Mouse (Mus musculus): ENCODE results near the gene Pou2f2. TPM values are rescaled to one million over a fixed set of nuclear protein-coding genes. Genes with fewer than 3 reads are reported as not detected.

Gene Pou2f2
- polyA plus RNA-seq, 1 experiment from 2014 or later = 3.2 TPM

GRCm38 (mm10) chr7:25125716-25126281, 53.7 kb downstream of the Pou2f2 start:
- Histone ChIP-seq H3K4me1 (replicated peaks; ENCODE audit: control insufficient read depth, insufficient read depth, low read length) (peaks cover 2% of the 10 kb centered on the region), H3K27me3 (replicated peaks; ENCODE audit: control insufficient read depth, insufficient read depth, low read length) (no peaks in the 10 kb centered on the region; the same call in 1 of the 2 replicates), H3K4me2 (no peak overlapping the region), H3K9me3 (ENCODE audit: control insufficient read depth, low read length) (no peaks in the 10 kb centered on the region), H3K36me3 (ENCODE audit: control insufficient read depth, insufficient read depth, low read length) (no peaks in the 10 kb centered on the region), H3K27ac (ENCODE audit: low read depth, low read length) (no peak overlapping the region), H3K4me3 (ENCODE audit: low read depth, low read length) (no peak overlapping the region), H3K9ac (ENCODE audit: low read depth, low read length) (no peak overlapping the region)
- ATAC-seq (replicated peaks; ENCODE audit: low FRiP score) = no peak
- DNase-seq (ENCODE audit: low spot score) = no peak
- 77% methylated on average over 10 of the region's 10 CpGs for WGBS

GRCm38 (mm10) chr7:25121240-25121786, 58.2 kb downstream of the Pou2f2 start:
- no peak overlapping the region for H3K9ac ChIP-seq (ENCODE audit: low read depth, low read length)
- H3K4me3 ChIP-seq (ENCODE audit: low read depth, low read length) = no peak overlapping the region
- no peak for ATAC-seq (replicated peaks; ENCODE audit: low FRiP score)
- H3K4me1 ChIP-seq (replicated peaks; ENCODE audit: control insufficient read depth, insufficient read depth, low read length) = peaks cover 9% of the 10 kb centered on the region
- no peaks in the 10 kb centered on the region for H3K36me3 ChIP-seq (ENCODE audit: control insufficient read depth, insufficient read depth, low read length)
- no peak for DNase-seq (ENCODE audit: low spot score)
- 75% methylated on average over 13 of the region's 13 CpGs for WGBS
- no peak overlapping the region for H3K4me2 ChIP-seq
- H3K27me3 ChIP-seq (replicated peaks; ENCODE audit: control insufficient read depth, insufficient read depth, low read length) = no peaks in the 10 kb centered on the region
- H3K9me3 ChIP-seq (ENCODE audit: control insufficient read depth, low read length) = no peaks in the 10 kb centered on the region
- no peak overlapping the region for H3K27ac ChIP-seq (ENCODE audit: low read depth, low read length)

GRCm38 (mm10) chr7:25120061-25120834, 59.3 kb downstream of the Pou2f2 start:
- 48% methylated on average over 24 of the region's 25 CpGs for WGBS
- Histone ChIP-seq H3K4me2 (no peak overlapping the region), H3K9ac (ENCODE audit: low read depth, low read length) (no peak overlapping the region), H3K27ac (ENCODE audit: low read depth, low read length) (no peak overlapping the region), H3K4me3 (ENCODE audit: low read depth, low read length) (no peak overlapping the region), H3K27me3 (replicated peaks; ENCODE audit: control insufficient read depth, insufficient read depth, low read length) (peaks cover 3% of the 10 kb centered on the region), H3K4me1 (replicated peaks; ENCODE audit: control insufficient read depth, insufficient read depth, low read length) (peaks cover 9% of the 10 kb centered on the region), H3K36me3 (ENCODE audit: control insufficient read depth, insufficient read depth, low read length) (no peaks in the 10 kb centered on the region), H3K9me3 (ENCODE audit: control insufficient read depth, low read length) (no peaks in the 10 kb centered on the region)
- ATAC-seq (replicated peaks; ENCODE audit: low FRiP score) = no peak
- DNase-seq (ENCODE audit: low spot score) = no peak

GRCm38 (mm10) chr7:25112956-25113603, 66.4 kb downstream of the Pou2f2 start:
- Histone ChIP-seq H3K4me3 (ENCODE audit: low read depth, low read length) (no peak overlapping the region), H3K4me1 (replicated peaks; ENCODE audit: control insufficient read depth, insufficient read depth, low read length) (no peaks in the 10 kb centered on the region), H3K36me3 (ENCODE audit: control insufficient read depth, insufficient read depth, low read length) (no peaks in the 10 kb centered on the region), H3K9me3 (ENCODE audit: control insufficient read depth, low read length) (no peaks in the 10 kb centered on the region), H3K4me2 (no peak overlapping the region), H3K27ac (ENCODE audit: low read depth, low read length) (no peak overlapping the region), H3K27me3 (replicated peaks; ENCODE audit: control insufficient read depth, insufficient read depth, low read length) (peaks cover 8% of the 10 kb centered on the region), H3K9ac (ENCODE audit: low read depth, low read length) (no peak overlapping the region)
- 80% methylated on average over 16 of the region's 16 CpGs for WGBS
- ATAC-seq (replicated peaks; ENCODE audit: low FRiP score) (no peak), DNase-seq (ENCODE audit: low spot score) (no peak)

- no peak overlapping the region for H3K9ac ChIP-seq (ENCODE audit: low read depth, low read length)
- H3K4me1 ChIP-seq (replicated peaks; ENCODE audit: control insufficient read depth, insufficient read depth, low read length) = no peaks in the 10 kb centered on the region
- WGBS = 82% methylated on average over 17 of the region's 17 CpGs
- peaks cover 8% of the 10 kb centered on the region for H3K27me3 ChIP-seq (replicated peaks; ENCODE audit: control insufficient read depth, insufficient read depth, low read length)
- no peak overlapping the region for H3K4me2 ChIP-seq
- no peaks in the 10 kb centered on the region for H3K36me3 ChIP-seq (ENCODE audit: control insufficient read depth, insufficient read depth, low read length)
- DNase-seq (ENCODE audit: low spot score) = no peak
- H3K9me3 ChIP-seq (ENCODE audit: control insufficient read depth, low read length) = no peaks in the 10 kb centered on the region
- H3K4me3 ChIP-seq (ENCODE audit: low read depth, low read length) = no peak overlapping the region
- ATAC-seq (replicated peaks; ENCODE audit: low FRiP score) = no peak
- no peak overlapping the region for H3K27ac ChIP-seq (ENCODE audit: low read depth, low read length)
Measured at GRCm38 (mm10) chr7:25112178-25112955, 67.2 kb downstream of the Pou2f2 start.

DNA sequence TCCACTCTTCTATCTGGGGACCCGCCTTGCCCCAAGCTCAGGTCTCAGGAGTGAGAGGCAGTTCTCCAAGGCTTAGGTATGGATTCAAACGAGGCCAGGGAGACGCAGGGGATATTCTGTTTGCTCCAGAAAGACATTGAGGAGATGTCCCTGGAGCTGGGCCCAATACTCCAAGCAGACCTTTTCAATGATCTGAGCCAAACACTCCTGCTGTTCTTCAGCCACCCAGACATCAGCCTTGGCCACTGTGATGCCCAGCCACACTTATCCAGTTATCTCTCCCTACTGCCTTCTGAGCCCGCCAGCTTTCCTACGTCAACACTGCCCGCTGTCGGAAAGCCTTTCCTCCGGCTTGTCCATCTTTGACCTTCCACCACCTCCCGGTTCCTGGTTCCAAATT, 69.2 kb downstream of the Pou2f2 start:
- Histone ChIP-seq H3K4me2 (no peak overlapping the region), H3K27me3 (replicated peaks; ENCODE audit: control insufficient read depth, insufficient read depth, low read length) (peaks cover 6% of the 10 kb centered on the region), H3K4me3 (ENCODE audit: low read depth, low read length) (no peak overlapping the region), H3K4me1 (replicated peaks; ENCODE audit: control insufficient read depth, insufficient read depth, low read length) (no peaks in the 10 kb centered on the region), H3K27ac (ENCODE audit: low read depth, low read length) (no peak overlapping the region), H3K9me3 (ENCODE audit: control insufficient read depth, low read length) (no peaks in the 10 kb centered on the region), H3K9ac (ENCODE audit: low read depth, low read length) (no peak overlapping the region), H3K36me3 (ENCODE audit: control insufficient read depth, insufficient read depth, low read length) (no peaks in the 10 kb centered on the region)
- no peak for ATAC-seq (replicated peaks; ENCODE audit: low FRiP score)
- DNase-seq (ENCODE audit: low spot score) = no peak
- 84% methylated on average over 9 of the region's 9 CpGs for WGBS

GRCm38 (mm10) chr7:25109355-25109754, 70.2 kb downstream of the Pou2f2 start:
- no peak for ATAC-seq (replicated peaks; ENCODE audit: low FRiP score)
- no peak overlapping the region for H3K9ac ChIP-seq (ENCODE audit: low read depth, low read length)
- no peaks in the 10 kb centered on the region for H3K9me3 ChIP-seq (ENCODE audit: control insufficient read depth, low read length)
- H3K36me3 ChIP-seq (ENCODE audit: control insufficient read depth, insufficient read depth, low read length) = no peaks in the 10 kb centered on the region
- H3K4me2 ChIP-seq = no peak overlapping the region
- no peak for DNase-seq (ENCODE audit: low spot score)
- H3K4me3 ChIP-seq (ENCODE audit: low read depth, low read length) = no peak overlapping the region
- 76% methylated on average over 12 of the region's 12 CpGs for WGBS
- no peaks in the 10 kb centered on the region for H3K27me3 ChIP-seq (replicated peaks; ENCODE audit: control insufficient read depth, insufficient read depth, low read length)
- no peaks in the 10 kb centered on the region for H3K4me1 ChIP-seq (replicated peaks; ENCODE audit: control insufficient read depth, insufficient read depth, low read length)
- H3K27ac ChIP-seq (ENCODE audit: low read depth, low read length) = no peak overlapping the region

DNA sequence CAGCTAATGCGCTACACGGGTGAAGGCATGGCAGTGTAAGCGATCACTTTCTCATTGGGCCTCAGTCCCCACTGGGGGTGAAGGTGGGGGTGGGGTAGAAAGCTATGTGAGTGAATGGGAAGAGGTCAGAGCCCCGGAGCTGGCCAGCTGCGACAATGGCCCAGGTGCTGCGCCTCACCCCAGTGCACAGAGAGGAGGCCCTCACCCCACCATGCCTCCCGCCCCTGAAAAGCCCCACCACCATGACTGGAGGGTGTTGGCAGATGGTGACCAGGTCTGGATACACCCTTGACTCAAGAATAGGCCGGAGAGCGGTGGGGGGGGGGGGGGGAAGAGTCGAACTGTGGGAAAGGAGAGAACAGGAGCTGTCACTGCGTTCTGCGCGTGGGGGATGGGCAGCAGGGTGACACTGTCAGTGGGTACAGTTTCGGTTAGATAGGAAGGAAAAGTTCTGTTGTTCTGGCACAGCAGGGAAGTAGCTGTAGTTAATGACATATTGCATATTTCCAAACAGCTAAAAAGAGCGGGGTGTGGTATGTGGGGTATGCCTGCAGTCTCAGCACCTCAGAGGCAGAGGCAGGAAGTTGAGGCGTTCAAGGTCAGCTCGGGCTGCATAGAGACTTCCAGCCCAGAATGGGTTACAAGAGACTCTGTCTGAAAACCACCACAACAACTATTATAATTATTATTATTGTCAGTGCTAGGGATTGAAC, 72.6 kb downstream of the Pou2f2 start:
- Histone ChIP-seq H3K9me3 (ENCODE audit: control insufficient read depth, low read length) (no peaks in the 10 kb centered on the region), H3K27me3 (replicated peaks; ENCODE audit: control insufficient read depth, insufficient read depth, low read length) (no peaks in the 10 kb centered on the region), H3K27ac (ENCODE audit: low read depth, low read length) (no peak overlapping the region), H3K4me3 (ENCODE audit: low read depth, low read length) (no peak overlapping the region), H3K36me3 (ENCODE audit: control insufficient read depth, insufficient read depth, low read length) (no peaks in the 10 kb centered on the region), H3K4me1 (replicated peaks; ENCODE audit: control insufficient read depth, insufficient read depth, low read length) (no peaks in the 10 kb centered on the region), H3K4me2 (no peak overlapping the region), H3K9ac (ENCODE audit: low read depth, low read length) (no peak overlapping the region)
- no peak for ATAC-seq (replicated peaks; ENCODE audit: low FRiP score)
- DNase-seq (ENCODE audit: low spot score) = no peak
- WGBS = 50% methylated on average over 17 of the region's 17 CpGs
